Mouse (Mus musculus): Measurements from ENCODE around the gene Ntrk2.

Ntrk2 gene

GRCm38 (mm10) chr13:58924486-58924885 lies 118.1 kb downstream of the Ntrk2 start:
- DNase-seq (ENCODE audit: low read depth), result no peak

- DNase-seq (ENCODE audit: low read depth), result no peak
Measured at GRCm38 (mm10) chr13:58927186-58927585, 120.8 kb downstream of the Ntrk2 start.

GRCm38 (mm10) chr13:58927656-58928226 lies 121.4 kb downstream of the Ntrk2 start:
- DNase-seq (ENCODE audit: low read depth), result no peak

GRCm38 (mm10) chr13:58928668-58929436 lies 122.5 kb downstream of the Ntrk2 start:
- no peak for DNase-seq (ENCODE audit: low read depth)

- no peak for DNase-seq (ENCODE audit: low read depth)
Measured at GRCm38 (mm10) chr13:58930161-58930560, 123.8 kb downstream of the Ntrk2 start.

GRCm38 (mm10) chr13:58933126-58933525 lies 126.8 kb downstream of the Ntrk2 start:
- no peak for DNase-seq (ENCODE audit: low read depth)

- no peak for DNase-seq (ENCODE audit: low read depth)
Measured at GRCm38 (mm10) chr13:58934576-58935110, 128.3 kb downstream of the Ntrk2 start.

GRCm38 (mm10) chr13:58935956-58936495 lies 129.7 kb downstream of the Ntrk2 start:
- DNase-seq (ENCODE audit: low read depth), result no peak

- no peak for DNase-seq (ENCODE audit: low read depth)
Measured at GRCm38 (mm10) chr13:58937884-58938283, 131.5 kb downstream of the Ntrk2 start.

GRCm38 (mm10) chr13:58938464-58938863 lies 132.1 kb downstream of the Ntrk2 start:
- DNase-seq (ENCODE audit: low read depth), result no peak

- no peak for DNase-seq (ENCODE audit: low read depth)
Measured at GRCm38 (mm10) chr13:58940208-58940607, 133.8 kb downstream of the Ntrk2 start.

- no peak for DNase-seq (ENCODE audit: low read depth)
Measured at GRCm38 (mm10) chr13:58940798-58941197, 134.4 kb downstream of the Ntrk2 start.

GRCm38 (mm10) chr13:58945781-58946180 lies 139.4 kb downstream of the Ntrk2 start:
- DNase-seq (ENCODE audit: low read depth), result no peak

GRCm38 (mm10) chr13:58946589-58946988 lies 140.2 kb downstream of the Ntrk2 start:
- DNase-seq (ENCODE audit: low read depth), result no peak

GRCm38 (mm10) chr13:58947056-58947455 lies 140.7 kb downstream of the Ntrk2 start:
- DNase-seq (ENCODE audit: low read depth), result peak; percentile 8

GRCm38 (mm10) chr13:58954331-58954730 lies 148.0 kb downstream of the Ntrk2 start:
- no peak for DNase-seq (ENCODE audit: low read depth)

- DNase-seq (ENCODE audit: low read depth), result no peak
Measured at GRCm38 (mm10) chr13:58954764-58955163, 148.4 kb downstream of the Ntrk2 start.

GRCm38 (mm10) chr13:58955237-58955777 lies 148.9 kb downstream of the Ntrk2 start:
- DNase-seq (ENCODE audit: low read depth), result no peak

- DNase-seq (ENCODE audit: low read depth), result no peak
Measured at GRCm38 (mm10) chr13:58958171-58958904, 152.0 kb downstream of the Ntrk2 start.

GRCm38 (mm10) chr13:58960321-58960720 lies 154.0 kb downstream of the Ntrk2 start:
- no peak for DNase-seq (ENCODE audit: low read depth)

- DNase-seq (ENCODE audit: low read depth), result no peak
Measured at GRCm38 (mm10) chr13:58964701-58965359, 158.5 kb downstream of the Ntrk2 start.

- DNase-seq (ENCODE audit: low read depth), result no peak
Measured at GRCm38 (mm10) chr13:58965826-58966225, 159.5 kb downstream of the Ntrk2 start.

All from c-Kit-positive CD71-positive TER-119-negative erythroid progenitor cells, embryonic 14.5 days (primary cell).